ENCODE assay signal across 12 mouse cellular contexts in genomic region chr5:142769641-142770040, GRCm38 (mm10). TPM values are rescaled to one million over a fixed set of nuclear protein-coding genes. Genes with fewer than 3 reads are reported as not detected.
DNase-seq lines count a peak whose midpoint lies in the region; ATAC-seq and TF ChIP-seq lines count a peak whose summit lies in the region.
"Had no signal": no experiment of that assay in that cellular context is flagged by ENCODE, and none has a peak within 500 bp of the region (broad histone marks: within the 10 kb centered on the region; RNA-seq: fewer than 3 reads in every experiment).

No protein-coding gene starts in this region.

- 38% methylated on average over 5 of the region's 5 CpGs for whole genome bisulfite sequencing in heart, embryonic 16.5 days
- WGBS in midbrain, embryonic 12.5 days: 64% methylated on average over 5 of the region's 5 CpGs
- WGBS in midbrain, embryonic 11.5 days: 80% methylated on average over 5 of the region's 5 CpGs
- 43% methylated on average over 5 of the region's 5 CpGs for WGBS in intestine, postnatal 0 days

- no peak overlapping the region for H3K9ac ChIP-seq in heart, embryonic 16.5 days (ENCODE audit: low read length)
- no peak overlapping the region; the same call in 1 of the 2 replicates for H3K9ac ChIP-seq in midbrain, embryonic 12.5 days (replicated peaks)
- H3K9ac ChIP-seq in midbrain, embryonic 11.5 days (ENCODE audit: low read length): no peak overlapping the region
- no peak overlapping the region for H3K9ac ChIP-seq in intestine, postnatal 0 days (ENCODE audit: low read depth, low read length)

- H3K27me3 ChIP-seq in heart, embryonic 16.5 days (ENCODE audit: control insufficient read depth, insufficient read depth, low read length): no peaks in the 10 kb centered on the region
- no peaks in the 10 kb centered on the region for H3K27me3 ChIP-seq in midbrain, embryonic 12.5 days
- no peaks in the 10 kb centered on the region for H3K27me3 ChIP-seq in midbrain, embryonic 11.5 days (ENCODE audit: control insufficient read depth, insufficient read depth, low read length)
- no peaks in the 10 kb centered on the region for H3K27me3 ChIP-seq in intestine, postnatal 0 days (replicated peaks; ENCODE audit: control insufficient read depth, insufficient read depth, low read length)
- H3K27me3 ChIP-seq: CH12.LX had no signal

- H3K4me3 ChIP-seq in heart, embryonic 16.5 days (ENCODE audit: low read length): no peak overlapping the region
- no peak overlapping the region for H3K4me3 ChIP-seq in midbrain, embryonic 12.5 days
- H3K4me3 ChIP-seq in midbrain, embryonic 11.5 days (ENCODE audit: low read depth, low read length): no peak overlapping the region
- no peak overlapping the region for H3K4me3 ChIP-seq in intestine, postnatal 0 days (ENCODE audit: low read depth, low read length)

- no peak for ATAC-seq in heart, embryonic 16.5 days (replicated peaks; ENCODE audit: extremely low read depth, insufficient read depth, low FRiP score)
- ATAC-seq in midbrain, embryonic 12.5 days (ENCODE audit: low FRiP score, low read depth): no peak
- no peak for ATAC-seq in midbrain, embryonic 11.5 days (ENCODE audit: low FRiP score)
- peak; percentile 44; the same call in 1 of the 2 replicates for ATAC-seq in intestine, postnatal 0 days

- DNase-seq in heart, adult 9 months (ENCODE audit: low spot score in 2 of 2): no peak
- DNase-seq in midbrain, embryonic 11.5 days (ENCODE audit: low spot score, missing footprints): no peak
- no peak for DNase-seq in ovary, postnatal 14 days (ENCODE audit: low spot score)
- no peak for DNase-seq in frontal cortex, adult 2 months (ENCODE audit: extremely low spot score in 1 of 2, low spot score in 1 of 2)
- DNase-seq in adrenal gland, postnatal 4 days (ENCODE audit: low spot score in 2 of 2): no peak
- DNase-seq: gastrocnemius, postnatal 10 days; retina, postnatal 1 day had no signal

- peaks cover 37% of the 10 kb centered on the region for H3K36me3 ChIP-seq in heart, embryonic 16.5 days (ENCODE audit: control insufficient read depth, insufficient read depth)
- peaks cover 92% of the 10 kb centered on the region for H3K36me3 ChIP-seq in midbrain, embryonic 12.5 days
- peaks cover 33% of the 10 kb centered on the region for H3K36me3 ChIP-seq in midbrain, embryonic 11.5 days (ENCODE audit: control insufficient read depth, insufficient read depth, low read length)
- H3K36me3 ChIP-seq in intestine, postnatal 0 days (ENCODE audit: control insufficient read depth, insufficient read depth): peaks cover 68% of the 10 kb centered on the region

- peaks cover 32% of the 10 kb centered on the region for H3K4me1 ChIP-seq in heart, embryonic 16.5 days (ENCODE audit: control insufficient read depth, insufficient read depth, low read length)
- H3K4me1 ChIP-seq in midbrain, embryonic 12.5 days: peaks cover 25% of the 10 kb centered on the region
- peaks cover 13% of the 10 kb centered on the region; the same call in 1 of the 2 replicates for H3K4me1 ChIP-seq in midbrain, embryonic 11.5 days (ENCODE audit: control insufficient read depth, insufficient read depth, low read length)
- H3K4me1 ChIP-seq in intestine, postnatal 0 days (replicated peaks; ENCODE audit: control insufficient read depth, insufficient read depth, low read length): peaks cover 9% of the 10 kb centered on the region; the same call in 1 of the 2 replicates

- no peak for TF ChIP-seq CTCF in intestine, postnatal 0 days (IDR thresholded peaks at IDR 0.05; ENCODE audit: low read depth)

- no peaks in the 10 kb centered on the region for H3K9me3 ChIP-seq in heart, embryonic 16.5 days (replicated peaks; ENCODE audit: control insufficient read depth, low read length)
- no peaks in the 10 kb centered on the region for H3K9me3 ChIP-seq in midbrain, embryonic 12.5 days
- H3K9me3 ChIP-seq in midbrain, embryonic 11.5 days (ENCODE audit: control insufficient read depth, low read length): no peaks in the 10 kb centered on the region
- no peaks in the 10 kb centered on the region for H3K9me3 ChIP-seq in intestine, postnatal 0 days (ENCODE audit: control insufficient read depth)

- H3K4me2 ChIP-seq in heart, embryonic 16.5 days (ENCODE audit: low read depth, low read length): no peak overlapping the region
- no peak overlapping the region for H3K4me2 ChIP-seq in midbrain, embryonic 12.5 days (replicated peaks)
- H3K4me2 ChIP-seq in midbrain, embryonic 11.5 days: no peak overlapping the region
- no peak overlapping the region for H3K4me2 ChIP-seq in intestine, postnatal 0 days (replicated peaks; ENCODE audit: low read depth)
- H3K4me2 ChIP-seq: liver, embryonic 11.5 days had no signal

- peak overlapping the region; percentile 4 for H3K27ac ChIP-seq in heart, embryonic 16.5 days (ENCODE audit: low read length)
- 0 out of 2 replicates have a peak overlapping the region, but pooled peaks have one; percentile 84 for H3K27ac ChIP-seq in midbrain, embryonic 12.5 days (replicated peaks)
- no peak overlapping the region for H3K27ac ChIP-seq in midbrain, embryonic 11.5 days (ENCODE audit: low read depth, low read length)
- peak overlapping the region; percentile 57 for H3K27ac ChIP-seq in intestine, postnatal 0 days (ENCODE audit: low read depth, low read length)

RNA-seq across cellular contexts. Expression of gene Tnrc18, which starts 47.8 kb away (rescaled TPM):
- 17.6 and 18.6 TPM in 2 replicates for polyA plus RNA-seq in heart, embryonic 16.5 days (2015; fragmentation: Nextera tagmentation; extraction: Ambion mirVana)
- polyA plus RNA-seq in midbrain, embryonic 12.5 days (2016; fragmentation: Nextera tagmentation; extraction: Ambion mirVana): 61.1 and 64.1 TPM in 2 replicates
- 26.9 and 27.4 TPM in 2 replicates for polyA plus RNA-seq in midbrain, embryonic 11.5 days (2014; fragmentation: Nextera tagmentation; extraction: Ambion mirVana)
- 9.9 and 11.7 TPM in 2 replicates for polyA plus RNA-seq in intestine, postnatal 0 days (2015; fragmentation: Nextera tagmentation; extraction: Ambion mirVana)
- polyA plus RNA-seq in frontal cortex, adult 2 months (2012; rRNA removed): 38.1 and 38.2 TPM in 2 replicates
- 100 to 1,000 TPM; 149 to 153 TPM for total RNA-seq in adrenal gland, postnatal 4 days (2021)
